Mouse (Mus musculus): ENCODE data around the gene Xk.
"Not testable (repeated sequence)": the region's sequence is repeated elsewhere in the genome, so short reads cannot be mapped to it uniquely, and the experiment has no call there.

The Xk gene

GRCm38 (mm10) chrX:9327954-9328353, 55.4 kb downstream of the Xk start:
- not testable (repeated sequence) for DNase-seq

GRCm38 (mm10) chrX:9332366-9332962, 59.9 kb downstream of the Xk start:
- not testable (repeated sequence) for DNase-seq

GRCm38 (mm10) chrX:9333035-9333434, 60.5 kb downstream of the Xk start:
- DNase-seq, result peak; percentile 48

- DNase-seq, result not testable (repeated sequence)
Observed at GRCm38 (mm10) chrX:9334996-9335395, 62.4 kb downstream of the Xk start.

GRCm38 (mm10) chrX:9350327-9350726, 77.8 kb downstream of the Xk start, which contains the start of gene H2al1k:
Gene H2al1k, plus strand, starts transcription at chrX:9350627.
- DNase-seq, result not testable (repeated sequence)

Measured in cerebellum, adult 8-10 months (tissue).